Mouse (Mus musculus) spleen, postnatal 14 days (tissue): ENCODE data around the gene Lsp1.

Experiments used
- DNase-seq, 2 experiments: peaks; one replicate each; pipeline ENCODE4 v3.0.0; 2021 to 2022; ENCODE audit warnings: low spot score in 2 of 2

Gene Lsp1

DNA sequence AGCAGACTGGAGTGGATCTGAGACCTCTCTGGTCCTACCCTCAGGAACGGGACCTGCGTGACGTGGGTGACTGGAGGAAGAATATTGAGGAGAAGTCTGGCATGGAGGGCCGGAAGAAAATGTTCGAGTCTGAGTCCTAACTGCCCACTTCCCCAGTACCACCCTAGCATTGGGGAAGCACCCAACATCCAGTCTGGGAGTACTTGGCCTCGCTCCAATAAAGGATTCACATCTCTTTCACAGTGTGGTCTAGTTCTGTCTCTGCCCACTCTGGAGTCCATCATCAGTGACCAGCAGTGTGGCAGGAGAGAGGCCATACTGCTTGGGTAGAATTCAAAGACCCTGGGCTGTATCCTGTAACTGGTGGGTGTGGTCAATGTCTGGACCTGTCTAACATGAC is 16.4 kb upstream of the Lsp1 start:
- no peak for DNase-seq

DNA sequence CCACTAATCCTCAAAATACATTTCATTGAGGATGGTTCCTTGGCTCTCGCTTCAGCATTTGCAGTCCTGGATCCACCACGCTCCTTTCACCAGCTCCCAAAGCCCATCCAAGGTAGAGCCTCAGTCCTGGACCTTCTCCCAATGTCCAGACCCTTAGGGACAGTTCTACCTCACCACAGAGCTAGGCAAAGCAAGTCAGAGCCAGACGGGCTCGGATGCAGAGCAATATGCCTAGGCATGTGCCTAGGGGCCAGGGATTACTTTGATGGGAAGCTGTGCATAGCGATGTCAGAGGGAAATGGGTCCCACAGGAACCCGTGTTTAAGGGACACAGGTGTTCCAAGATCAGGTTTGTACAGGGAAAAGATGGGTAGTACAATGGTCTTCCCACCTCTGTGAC is 15.3 kb upstream of the Lsp1 start:
- no peak for DNase-seq

DNA sequence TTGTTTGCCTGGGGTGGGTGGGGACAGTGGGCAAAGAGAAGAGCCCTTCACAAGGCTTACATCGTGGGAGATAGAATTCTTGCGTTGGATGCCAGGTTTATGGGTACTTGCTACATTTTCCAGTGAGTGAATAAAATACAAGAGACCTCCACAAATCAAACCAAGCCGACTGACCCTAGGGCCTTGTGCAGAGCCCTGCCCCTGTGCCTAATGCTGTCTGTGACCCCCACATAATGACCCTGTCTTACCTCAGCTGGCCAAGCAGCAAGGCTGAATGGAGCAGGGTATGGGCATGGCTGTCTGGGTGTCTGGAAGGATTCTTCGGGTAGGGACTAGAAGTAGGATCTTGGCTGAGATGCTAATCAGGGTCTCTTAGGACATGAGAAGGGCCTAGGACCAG is 14.3 kb upstream of the Lsp1 start:
- DNase-seq = no peak

DNA sequence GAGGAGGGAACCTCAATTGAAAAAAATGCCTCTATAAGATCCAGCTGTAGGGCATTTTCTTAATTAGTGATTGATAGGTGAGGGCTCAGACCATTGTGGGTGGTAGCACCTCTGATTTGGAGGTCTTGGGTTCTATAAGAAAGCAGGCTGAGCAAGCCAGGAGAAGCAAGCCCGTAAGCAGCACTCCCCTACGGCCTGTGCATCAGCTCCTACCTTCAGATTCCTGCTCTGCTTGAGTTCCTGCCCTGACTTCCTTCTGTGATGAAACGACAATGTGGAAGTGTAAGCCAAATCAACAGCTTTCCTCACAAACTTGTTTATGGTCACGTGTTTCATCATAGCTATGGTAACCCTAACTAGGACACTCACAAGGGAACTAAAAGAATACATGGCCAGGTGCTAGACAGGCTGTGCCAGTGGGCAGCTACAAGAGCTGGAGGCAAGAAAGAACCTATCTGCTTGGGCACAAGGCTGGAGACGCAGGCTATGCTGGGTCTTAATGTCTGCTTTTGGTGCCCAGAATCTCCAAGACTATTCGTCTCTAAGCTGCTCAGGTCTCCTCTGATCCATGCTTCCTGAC is 11.5 kb upstream of the Lsp1 start:
- no peak for DNase-seq

DNA sequence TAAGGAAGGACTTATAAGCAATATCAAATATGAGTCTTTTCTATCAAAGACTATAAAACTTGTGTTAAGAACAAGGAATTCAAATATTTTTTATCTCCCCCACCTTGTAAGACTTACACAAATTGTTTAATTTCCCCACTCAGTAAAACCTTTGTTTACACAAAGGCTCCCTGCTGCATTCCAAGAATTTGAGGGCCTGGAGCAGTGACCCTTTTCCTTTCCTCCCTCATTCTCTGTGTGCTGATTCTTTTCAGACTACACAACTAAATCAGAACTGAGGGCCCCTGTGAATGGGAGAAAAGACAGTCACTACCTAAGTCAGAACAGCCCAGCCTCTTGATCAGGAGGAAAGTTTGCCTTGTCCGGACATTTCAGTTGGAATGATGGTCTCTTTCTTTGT is 5.9 kb upstream of the Lsp1 start:
- DNase-seq = no peak

DNA sequence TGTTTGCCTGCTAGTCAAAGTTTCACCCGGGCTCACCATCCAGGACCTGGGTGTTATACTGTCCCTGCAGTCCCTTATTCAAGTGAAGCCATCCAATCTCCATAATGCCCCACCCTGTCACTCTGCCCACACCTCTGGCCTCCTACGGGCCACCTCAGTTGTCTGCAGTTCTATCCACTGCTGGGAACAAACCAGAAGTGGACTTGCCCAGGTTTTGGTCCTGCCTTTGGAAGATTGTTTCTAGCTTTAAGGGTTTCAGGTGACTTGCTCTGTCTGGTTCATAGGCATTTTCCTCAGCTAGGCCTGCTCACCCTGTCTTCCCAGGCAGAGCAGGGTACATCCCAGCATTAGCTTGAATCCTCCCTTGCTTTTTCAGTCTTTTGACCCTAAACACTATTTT is 5.4 kb upstream of the Lsp1 start:
- no peak for DNase-seq

DNA sequence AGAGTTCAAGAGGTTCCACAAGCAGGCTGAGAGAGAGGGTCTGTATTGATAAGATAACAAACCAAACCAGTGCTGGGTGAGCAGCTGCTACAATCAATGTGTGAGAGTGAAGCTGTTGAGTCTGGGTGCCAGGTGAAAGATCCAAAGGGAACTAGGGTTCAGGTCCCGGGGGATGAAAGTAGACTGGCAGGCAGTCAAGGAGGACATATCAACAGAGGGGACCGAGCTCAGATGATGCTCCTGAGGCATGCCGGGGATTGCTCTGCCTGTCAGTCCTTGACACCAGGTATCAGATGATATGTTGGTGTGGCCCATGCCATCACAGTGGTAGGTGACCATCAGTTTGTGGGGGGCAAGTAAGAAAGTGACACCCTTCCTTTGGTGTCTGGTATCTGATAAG is 3.8 kb upstream of the Lsp1 start:
- no peak for DNase-seq

DNA sequence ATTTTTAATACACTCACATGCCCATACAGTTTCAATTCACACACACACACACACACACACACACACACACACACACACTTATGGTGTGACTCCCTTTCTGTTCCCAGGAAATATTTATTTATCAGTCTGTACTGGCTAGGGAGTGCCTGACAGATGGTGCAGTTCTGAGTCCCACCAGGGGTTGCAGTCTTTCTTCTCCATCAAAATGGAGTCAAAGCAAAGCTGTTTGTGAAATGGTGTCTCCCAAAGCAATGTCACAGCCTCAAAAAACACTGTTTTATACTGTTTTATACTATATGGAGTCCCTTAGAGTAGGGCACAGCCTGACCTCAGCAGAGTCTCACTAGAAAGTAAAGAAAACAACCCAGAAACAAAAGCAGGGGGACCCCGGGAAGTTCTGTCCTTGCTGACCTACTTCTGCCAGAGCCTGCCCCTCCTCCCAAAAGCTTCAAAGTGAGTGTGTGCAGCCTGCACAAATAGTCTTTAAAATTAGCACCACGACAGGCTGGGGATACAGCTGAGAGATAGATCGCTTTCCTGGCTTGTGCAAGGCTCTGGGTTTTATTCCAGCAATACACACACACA is 3.3 kb upstream of the Lsp1 start:
- DNase-seq = no peak

DNA sequence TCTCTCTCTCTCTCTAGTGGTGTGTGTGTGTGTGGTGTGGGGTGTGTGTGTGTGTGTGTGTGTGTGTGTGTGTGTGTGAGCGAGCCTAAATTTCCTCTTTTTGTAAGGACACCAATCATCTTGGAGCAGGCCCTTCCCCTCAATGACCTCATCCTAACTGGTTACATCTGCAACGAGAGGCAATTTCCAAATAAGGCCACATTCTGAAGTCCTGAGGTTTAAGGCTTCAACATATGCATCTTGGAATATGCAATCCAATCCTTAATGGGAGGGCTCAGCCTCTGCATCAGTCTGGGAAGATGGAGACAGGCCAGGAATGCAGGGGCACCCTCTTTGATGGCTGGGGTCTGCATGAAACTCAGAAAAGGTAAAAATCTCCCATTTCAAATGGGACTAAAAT is 2.6 kb upstream of the Lsp1 start:
- no peak for DNase-seq

DNA sequence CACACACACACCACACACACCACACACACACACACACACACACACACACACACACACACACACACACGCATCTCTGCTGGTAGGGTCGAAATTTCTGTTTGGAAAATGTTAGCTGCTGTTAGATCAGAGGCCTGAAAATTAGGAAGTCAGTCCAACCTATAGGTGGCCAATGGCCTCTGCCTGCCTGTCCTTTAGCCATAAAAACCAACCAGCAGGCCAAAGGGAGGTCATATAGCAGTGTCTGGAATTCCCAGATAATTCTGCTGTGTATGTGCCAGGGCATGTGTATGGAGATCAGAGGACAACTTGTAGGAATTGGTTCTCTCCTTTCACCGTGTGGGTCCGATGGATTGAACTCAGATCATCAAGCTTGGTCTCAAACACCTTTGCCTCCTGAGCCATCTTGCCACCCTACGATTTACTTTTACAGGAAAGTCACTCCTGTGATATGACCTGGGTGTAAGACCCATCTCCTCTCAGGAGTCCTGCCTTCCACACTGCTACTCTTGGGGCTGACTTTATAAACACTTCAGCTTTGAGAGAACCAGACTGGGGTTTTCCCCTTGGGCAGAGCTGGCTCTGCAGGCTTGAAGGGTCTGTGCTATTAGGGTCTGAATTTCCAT is 1.8 kb upstream of the Lsp1 start:
- DNase-seq = no peak

DNA sequence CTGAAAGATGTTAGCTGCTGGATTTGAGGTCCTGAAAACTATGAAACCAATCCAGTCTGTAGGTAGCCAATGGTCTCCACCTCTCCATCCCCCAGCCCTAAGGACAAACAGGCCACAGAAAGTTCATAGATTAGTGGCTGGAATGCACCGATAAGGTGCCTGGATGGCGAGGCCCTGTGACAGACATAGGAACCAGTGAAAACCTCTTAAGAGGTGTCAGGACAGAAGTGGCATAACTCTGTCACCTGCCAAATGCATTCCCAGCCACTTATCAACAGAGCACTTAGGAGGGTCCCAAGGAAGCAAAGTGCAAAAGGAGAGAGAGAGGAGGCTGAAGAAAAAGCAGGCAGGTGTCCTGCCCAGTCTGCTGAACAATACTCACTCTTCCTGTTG is 1.3 kb upstream of the Lsp1 start:
- DNase-seq = no peak

DNA sequence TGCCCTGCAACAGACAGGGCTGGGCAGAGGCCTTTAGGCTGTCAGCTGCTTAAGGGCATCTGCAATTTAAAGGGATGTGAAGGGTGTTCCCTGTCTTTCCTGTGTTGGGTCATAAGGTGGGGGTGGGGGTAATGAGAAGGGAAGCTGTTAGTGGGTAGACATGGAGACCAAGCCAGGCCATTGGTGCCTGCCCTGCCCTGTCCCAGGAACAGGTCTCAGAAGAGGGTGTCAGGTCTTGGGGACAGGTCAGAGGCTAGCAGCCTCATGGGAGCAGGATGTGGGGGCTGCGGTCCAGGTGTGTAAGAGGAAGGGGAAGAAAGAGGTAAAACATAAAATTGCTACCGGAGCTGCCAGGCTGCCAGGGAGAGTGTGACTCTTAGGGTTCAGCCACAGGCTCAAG is 837 bp downstream of the Lsp1 start:
- peak in 1 of 2 experiments; percentile 7 for DNase-seq

DNA sequence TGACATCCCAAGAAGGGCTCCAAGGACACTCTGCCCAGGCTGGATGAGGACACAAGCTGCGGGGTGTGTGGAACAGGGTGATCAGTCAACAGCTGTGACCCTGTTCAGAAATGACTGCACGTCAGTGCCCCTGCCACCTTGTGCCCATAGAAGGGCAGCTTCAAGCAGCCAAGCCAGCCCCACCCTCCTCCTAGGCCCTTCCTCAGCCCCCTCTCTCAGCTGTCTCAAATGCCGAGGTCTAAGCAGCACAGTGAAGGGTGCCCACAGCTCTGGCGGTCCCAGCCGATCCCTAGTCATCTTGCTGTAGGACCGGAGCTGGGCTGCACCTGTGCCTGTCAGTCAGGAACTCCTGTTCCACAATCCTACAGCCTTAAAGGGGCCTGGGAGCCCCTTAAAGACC is 1.6 kb downstream of the Lsp1 start:
- peak in 1 of 2 experiments; percentile 6 for DNase-seq

DNA sequence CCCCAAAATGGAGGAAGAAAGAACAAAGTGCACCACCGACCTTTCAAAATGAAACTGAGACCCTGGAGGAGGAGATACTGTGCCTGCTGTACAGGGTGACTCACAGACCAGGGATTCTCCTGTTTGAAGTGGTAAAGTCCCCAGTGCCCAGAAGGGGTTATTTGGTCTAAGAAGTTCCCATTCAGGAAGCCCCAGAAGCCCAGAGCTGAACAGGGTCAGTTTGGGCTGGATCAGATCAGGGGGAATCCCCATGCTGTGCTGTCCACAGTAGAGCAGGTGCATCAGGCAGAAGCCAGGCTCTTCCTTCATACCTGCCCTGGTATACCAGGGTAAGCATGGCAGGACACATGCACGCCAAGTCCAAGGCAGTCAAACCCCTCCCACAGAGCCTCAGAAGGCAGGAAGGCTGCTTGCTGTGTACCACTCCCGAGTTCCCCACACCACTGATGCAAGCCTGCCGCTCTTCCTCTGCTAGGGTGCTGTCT is 2.0 kb downstream of the Lsp1 start:
- DNase-seq = peak in 1 of 2 experiments; percentile 7

DNA sequence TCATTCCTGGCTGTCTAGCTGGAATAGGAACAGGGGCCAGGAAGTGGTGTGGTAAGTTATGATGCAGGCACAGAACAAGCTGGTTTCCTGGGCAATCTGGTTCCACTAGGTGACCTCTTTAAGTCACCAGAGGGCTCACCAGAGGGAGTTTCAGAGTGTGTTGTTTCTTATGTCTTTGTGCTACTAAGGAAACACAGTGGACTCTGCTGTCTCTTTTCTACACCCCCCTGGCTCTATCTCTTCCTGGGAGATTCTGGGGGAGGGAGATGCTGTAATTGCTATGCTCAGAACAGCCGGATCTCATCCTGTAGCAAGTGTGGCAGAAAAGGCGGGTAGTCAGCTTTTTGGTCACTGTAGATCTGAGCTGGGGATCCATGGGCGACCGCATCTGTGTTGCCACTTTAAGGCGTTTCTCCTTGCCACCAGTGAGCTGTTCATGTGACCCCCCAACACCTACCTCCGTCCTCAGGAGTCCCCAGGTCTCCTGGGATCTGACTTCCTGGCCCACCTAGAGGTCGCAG is 9.6 kb downstream of the Lsp1 start:
- no peak for DNase-seq

DNA sequence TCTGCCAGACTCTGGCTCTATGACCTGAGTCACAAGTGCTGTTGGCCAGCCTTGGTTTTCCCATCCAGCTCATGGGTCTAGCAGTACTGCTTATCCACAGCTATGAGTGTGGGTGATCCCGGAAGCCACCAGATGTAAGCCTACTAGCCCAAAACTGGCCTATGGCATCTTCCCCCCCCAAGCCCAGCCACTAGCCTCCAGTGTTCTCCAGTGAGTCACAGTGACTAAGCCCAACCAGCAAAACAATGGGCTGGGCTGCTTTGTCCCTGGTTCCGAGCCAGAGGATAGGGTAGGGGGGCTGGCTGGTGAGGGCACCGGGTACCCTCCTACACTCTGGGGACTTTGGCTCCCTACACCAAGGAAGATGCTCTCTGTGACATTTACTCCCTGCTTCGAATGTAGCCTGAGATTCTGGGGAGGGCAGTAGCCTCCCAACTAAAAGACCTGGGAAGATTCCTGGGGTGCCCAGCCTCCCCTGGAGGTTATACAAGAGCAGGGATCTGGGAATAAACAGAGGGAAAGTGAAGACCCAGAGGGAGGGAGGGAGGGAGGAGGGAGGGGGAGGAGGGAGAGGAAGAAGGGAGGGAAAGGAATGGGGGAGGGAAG is 10.3 kb downstream of the Lsp1 start:
- no peak for DNase-seq

DNA sequence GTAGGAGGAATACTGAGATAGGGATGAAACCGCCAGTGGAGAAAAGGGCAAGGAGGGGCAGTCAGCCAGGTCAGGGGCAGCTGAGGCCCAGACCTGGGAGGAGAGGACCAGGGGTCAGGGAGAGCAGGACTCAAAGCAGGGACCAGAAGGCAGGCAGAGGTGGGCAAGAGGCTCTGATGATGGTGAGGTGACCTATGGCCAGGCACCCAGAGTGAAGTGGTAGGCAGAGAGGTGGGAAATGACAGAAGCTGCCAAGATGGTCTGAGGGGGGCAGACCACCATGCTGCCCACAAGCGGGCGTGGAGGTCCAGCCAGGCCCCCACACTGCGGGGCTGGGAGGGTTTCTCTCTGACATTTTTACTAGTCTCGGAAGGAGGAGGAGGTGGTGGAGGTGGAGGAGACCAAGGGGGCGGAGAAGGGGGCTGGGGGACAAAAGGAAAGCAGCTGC is 10.8 kb downstream of the Lsp1 start:
- peak in 1 of 2 experiments; percentile 4 for DNase-seq

DNA sequence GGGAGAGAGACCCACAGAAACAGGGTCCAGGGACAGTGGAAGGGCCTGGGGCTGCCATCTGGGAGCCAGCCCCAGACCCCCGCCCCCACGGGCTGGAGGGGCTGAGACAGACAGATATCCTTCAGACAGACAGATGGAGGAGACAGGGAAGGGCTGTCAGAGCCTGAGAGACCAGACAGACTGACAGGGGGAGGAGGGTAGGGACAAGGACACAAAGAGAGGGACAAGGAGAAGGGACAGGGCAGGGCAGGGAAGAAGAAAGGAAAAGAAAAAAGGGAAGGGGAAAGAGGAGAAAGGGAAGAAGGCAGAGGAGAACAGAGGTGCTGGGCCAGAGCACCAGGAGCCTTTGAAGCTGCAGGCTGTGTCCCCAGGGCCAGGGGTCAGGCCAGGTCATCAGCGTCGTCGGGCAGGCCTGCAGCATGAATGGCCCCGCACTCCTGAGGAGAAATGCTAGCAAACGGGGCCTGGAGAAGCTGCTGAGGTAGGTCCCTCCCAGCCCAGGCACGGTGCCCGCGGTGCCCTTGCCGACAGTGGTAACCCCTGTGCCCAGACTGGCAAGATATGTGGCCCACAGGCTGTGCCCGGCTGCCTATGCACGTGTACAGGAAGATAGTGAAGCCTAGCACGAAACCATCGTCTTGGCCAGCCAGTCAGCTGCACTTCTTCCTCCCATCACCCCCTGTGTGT is 11.4 kb downstream of the Lsp1 start:
- DNase-seq = peak in 1 of 2 experiments; percentile 6

DNA sequence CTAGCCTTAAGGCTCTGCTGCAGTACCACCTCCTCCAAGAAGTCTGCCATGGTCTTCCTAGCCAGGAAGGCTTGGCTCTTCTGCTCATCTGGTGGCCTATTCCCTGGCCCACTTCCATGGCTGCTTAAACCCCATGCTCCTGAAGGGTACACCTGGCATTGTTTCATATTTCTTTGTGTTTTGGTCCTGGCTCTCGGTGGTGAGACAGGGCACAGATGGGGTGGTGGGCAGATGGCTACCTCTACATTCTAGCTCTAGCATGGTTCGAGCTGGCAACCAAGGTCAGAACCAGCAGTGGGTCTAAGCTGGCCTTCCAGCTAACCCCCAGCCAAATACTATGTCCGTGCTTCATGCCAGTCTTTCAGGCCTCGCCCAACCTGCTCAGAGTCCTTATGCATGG is 12.3 kb downstream of the Lsp1 start:
- no peak for DNase-seq

DNA sequence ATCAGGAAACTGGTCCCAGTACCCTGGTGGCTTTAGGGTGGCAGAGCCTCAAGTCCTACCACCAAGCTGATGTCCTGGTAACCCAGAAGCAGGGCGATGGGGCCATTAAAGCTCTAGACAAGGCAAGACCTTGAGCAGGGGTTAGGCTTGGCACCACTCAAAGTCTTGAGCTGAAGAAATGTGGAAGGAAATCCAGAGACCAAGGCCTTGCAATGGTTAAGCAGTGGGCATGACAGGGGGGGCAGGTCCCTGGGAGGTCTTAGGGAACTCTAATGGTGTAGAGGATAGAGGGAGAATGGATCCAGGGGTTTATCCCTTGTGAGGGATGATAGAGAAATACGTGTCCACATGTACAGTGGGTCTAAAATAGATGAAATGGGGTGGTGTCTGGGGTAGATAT is 12.9 kb downstream of the Lsp1 start:
- DNase-seq = no peak

DNA sequence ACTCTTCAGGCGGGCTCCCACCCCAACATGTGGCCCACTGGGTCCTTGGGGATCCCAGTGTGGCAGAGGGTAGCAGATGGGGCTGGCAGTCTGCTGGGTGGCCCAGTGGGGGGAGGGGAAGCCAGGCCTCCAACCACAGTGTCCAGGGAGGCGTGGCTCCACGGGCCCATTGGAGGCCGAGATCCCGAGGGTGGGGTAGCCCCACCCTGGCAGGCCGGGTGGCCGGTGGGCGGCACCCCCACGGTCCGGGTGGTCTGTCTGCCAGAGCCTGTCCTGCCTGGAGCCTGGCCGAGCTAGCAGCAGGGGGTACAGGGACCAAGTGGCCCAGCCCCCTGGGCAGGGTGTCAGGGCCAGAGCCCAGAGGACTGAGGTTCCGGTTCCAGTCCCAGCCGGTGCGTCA is 14.2 kb downstream of the Lsp1 start:
- no peak for DNase-seq

DNA sequence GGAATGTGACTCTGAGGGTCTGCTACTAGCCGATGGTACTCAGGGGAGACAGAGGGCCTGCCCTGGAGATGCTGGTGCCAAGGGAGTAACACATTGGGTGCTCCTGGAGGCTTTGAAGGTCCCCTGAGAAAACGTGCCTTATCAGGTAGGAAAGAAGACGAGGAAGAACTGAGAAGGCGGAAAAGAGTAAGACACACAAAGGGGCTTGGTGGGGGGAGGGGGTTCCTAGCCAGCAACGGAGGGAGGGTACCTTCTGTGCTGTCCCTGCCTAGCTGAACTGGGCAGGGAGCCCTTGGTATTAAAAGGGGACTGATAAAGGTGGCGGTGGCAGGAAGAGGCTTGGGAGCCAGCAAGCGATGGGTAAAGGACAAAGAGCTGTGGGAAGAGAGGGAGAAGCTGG is 15.0 kb downstream of the Lsp1 start:
- no peak for DNase-seq
